12 mouse cellular contexts compared by ENCODE assay signal in the genomic region with DNA sequence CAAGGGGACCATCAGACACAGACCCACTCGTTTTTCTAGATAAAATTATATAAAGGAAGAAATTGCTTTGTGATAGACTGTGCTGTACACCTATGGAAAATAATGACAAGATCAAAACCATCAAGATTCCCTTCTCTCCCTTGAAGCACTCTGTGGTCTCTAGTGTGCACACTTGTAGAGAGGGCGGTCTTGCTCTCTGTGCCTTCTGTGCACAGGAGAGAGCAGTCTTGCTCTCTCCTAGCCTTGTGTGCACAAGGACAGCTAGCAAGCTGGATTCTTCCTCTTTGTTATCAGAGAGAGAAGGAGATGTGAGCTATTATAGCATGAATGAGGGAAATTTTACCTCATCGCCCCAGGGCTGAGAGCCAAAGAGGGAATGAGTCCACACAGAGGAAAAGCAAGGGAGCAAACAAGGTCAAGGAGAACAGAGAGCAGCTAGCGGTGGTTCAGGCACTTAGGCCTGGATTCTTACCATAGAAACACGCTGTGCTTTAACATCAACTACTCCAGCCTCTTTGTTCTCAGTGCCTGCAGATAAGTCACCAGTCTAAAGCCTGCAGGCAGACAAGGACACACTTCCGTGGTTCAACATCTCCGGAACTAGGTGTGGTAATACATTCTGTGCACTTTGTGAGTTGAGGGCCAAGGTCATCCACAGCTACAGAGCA.
DNase-seq lines count a peak whose midpoint lies in the region; ATAC-seq and TF ChIP-seq lines count a peak whose summit lies in the region.
"Had no signal": no experiment of that assay in that cellular context is flagged by ENCODE, and none has a peak within 500 bp of the region (broad histone marks: within the 10 kb centered on the region; RNA-seq: fewer than 3 reads in every experiment).

No protein-coding gene starts in this region.

- no peak overlapping the region for H3K4me2 ChIP-seq in forebrain, embryonic 15.5 days (replicated peaks)
- no peak overlapping the region for H3K4me2 ChIP-seq in heart, embryonic 12.5 days
- no peak overlapping the region for H3K4me2 ChIP-seq in neural tube, embryonic 15.5 days

- H3K27me3 ChIP-seq in forebrain, embryonic 15.5 days = no peaks in the 10 kb centered on the region
- no peaks in the 10 kb centered on the region for H3K27me3 ChIP-seq in forebrain, embryonic 10.5 days (ENCODE audit: poor library complexity, severe bottlenecking)
- peaks cover 9% of the 10 kb centered on the region; the same call in 1 of the 2 replicates for H3K27me3 ChIP-seq in heart, embryonic 12.5 days (replicated peaks)
- H3K27me3 ChIP-seq in neural tube, embryonic 15.5 days (replicated peaks) = no peaks in the 10 kb centered on the region
- H3K27me3 ChIP-seq: Patski had no signal

- H3K9ac ChIP-seq in forebrain, embryonic 15.5 days (replicated peaks) = no peak overlapping the region
- H3K9ac ChIP-seq in heart, embryonic 12.5 days = no peak overlapping the region
- no peak overlapping the region for H3K9ac ChIP-seq in neural tube, embryonic 15.5 days (replicated peaks)

- H3K9me3 ChIP-seq in forebrain, embryonic 15.5 days = no peaks in the 10 kb centered on the region
- no peaks in the 10 kb centered on the region for H3K9me3 ChIP-seq in forebrain, embryonic 10.5 days
- H3K9me3 ChIP-seq in heart, embryonic 12.5 days (replicated peaks) = 0 out of 2 replicates have a peak, but pooled peaks cover 2% of the 10 kb centered on the region
- no peaks in the 10 kb centered on the region for H3K9me3 ChIP-seq in neural tube, embryonic 15.5 days (replicated peaks)

- no peaks in the 10 kb centered on the region for H3K36me3 ChIP-seq in forebrain, embryonic 15.5 days
- no peaks in the 10 kb centered on the region for H3K36me3 ChIP-seq in forebrain, embryonic 10.5 days (replicated peaks)
- H3K36me3 ChIP-seq in heart, embryonic 12.5 days = no peaks in the 10 kb centered on the region
- H3K36me3 ChIP-seq in neural tube, embryonic 15.5 days = no peaks in the 10 kb centered on the region

- DNase-seq in forebrain, embryonic 10.5 days (ENCODE audit: extremely low spot score, low spot score) = no peak
- DNase-seq in ovary, adult 18-20 months (ENCODE audit: low spot score) = peak; percentile 24
- DNase-seq in ovary, postnatal 14 days (ENCODE audit: low spot score) = no peak
- DNase-seq in gastrocnemius, adult 2 months = no peak
- no peak for DNase-seq in right cerebral cortex, postnatal 10 days (ENCODE audit: low spot score in 2 of 2)
- DNase-seq: cerebellum, adult 18-20 months; lung, postnatal 36 days had no signal

- WGBS in forebrain, embryonic 15.5 days = 67% methylated on average over 7 of the region's 7 CpGs
- 83% methylated on average over 7 of the region's 7 CpGs for WGBS in forebrain, embryonic 10.5 days
- 38% methylated on average over 7 of the region's 7 CpGs for WGBS in heart, embryonic 12.5 days
- 72% methylated on average over 7 of the region's 7 CpGs for WGBS in neural tube, embryonic 15.5 days

- intact Hi-C loops in gastrocnemius, adult 2 months (cut with DNase I) = no loop called here

- peak; percentile 53; the same call in 1 of the 2 replicates for ATAC-seq in forebrain, embryonic 15.5 days (replicated peaks)
- no peak for ATAC-seq in heart, embryonic 12.5 days (ENCODE audit: insufficient number of reproducible peaks, low FRiP score)
- ATAC-seq in neural tube, embryonic 15.5 days (ENCODE audit: low FRiP score) = no peak
- ATAC-seq: Patski had no signal

- no peak for TF ChIP-seq CTCF in gastrocnemius, adult 2 months (IDR thresholded peaks at IDR 0.05)

- H3K4me1 ChIP-seq in forebrain, embryonic 15.5 days = no peaks in the 10 kb centered on the region
- no peaks in the 10 kb centered on the region for H3K4me1 ChIP-seq in forebrain, embryonic 10.5 days
- peaks cover 3% of the 10 kb centered on the region; the same call in 1 of the 2 replicates for H3K4me1 ChIP-seq in heart, embryonic 12.5 days (replicated peaks)
- H3K4me1 ChIP-seq in neural tube, embryonic 15.5 days = 0 out of 2 replicates have a peak, but pooled peaks cover 7% of the 10 kb centered on the region

- no peak overlapping the region for H3K27ac ChIP-seq in forebrain, embryonic 15.5 days (replicated peaks)
- no peak overlapping the region for H3K27ac ChIP-seq in forebrain, embryonic 10.5 days
- peak overlapping the region; percentile 63 for H3K27ac ChIP-seq in heart, embryonic 12.5 days (ENCODE audit: poor library complexity, severe bottlenecking)
- H3K27ac ChIP-seq in neural tube, embryonic 15.5 days (replicated peaks) = 0 out of 2 replicates have a peak overlapping the region, but pooled peaks have one; percentile 23
- no peak overlapping the region for H3K27ac ChIP-seq in gastrocnemius, adult 2 months
- H3K27ac ChIP-seq: kidney, postnatal 0 days had no signal

- H3K4me3 ChIP-seq in forebrain, embryonic 15.5 days = no peak overlapping the region
- H3K4me3 ChIP-seq in forebrain, embryonic 10.5 days = no peak overlapping the region
- no peak overlapping the region for H3K4me3 ChIP-seq in heart, embryonic 12.5 days
- no peak overlapping the region for H3K4me3 ChIP-seq in neural tube, embryonic 15.5 days (replicated peaks)
- H3K4me3 ChIP-seq in gastrocnemius, adult 2 months = no peak overlapping the region

Comparison
In these comparisons a context has a peak if more than half of its experiments do, and no peak if none do; other contexts are left out.
1. H3K27ac ChIP-seq: peak in heart, embryonic 12.5 days (single experiment) and neural tube, embryonic 15.5 days (single experiment); none in forebrain, embryonic 15.5 days (single experiment), forebrain, embryonic 10.5 days (single experiment) and gastrocnemius, adult 2 months (single experiment).